Mouse (Mus musculus): ENCODE measurements around the gene Cyb5d1. TPM values are rescaled to one million over a fixed set of nuclear protein-coding genes. Genes with fewer than 3 reads are reported as not detected.

Gene Cyb5d1
- total and polyA plus RNA-seq, 2 experiments from 2014 or later, result 18.8 to 22.6 TPM

- DNase-seq (ENCODE audit: low spot score) (no peak), ATAC-seq (ENCODE audit: low FRiP score) (no peak)
- Histone ChIP-seq H3K9ac (replicated peaks; ENCODE audit: low read length, poor library complexity, severe bottlenecking) (0 out of 2 replicates have a peak overlapping the region, but pooled peaks have one; percentile 29), H3K27ac (ENCODE audit: low read depth, low read length) (no peak overlapping the region), H3K9me3 (ENCODE audit: low read length) (no peaks in the 10 kb centered on the region), H3K4me2 (ENCODE audit: low read depth, low read length, poor library complexity, severe bottlenecking) (no peak overlapping the region), H3K4me1 (ENCODE audit: insufficient read depth, low read length) (peaks cover 5% of the 10 kb centered on the region; the same call in 1 of the 2 replicates), H3K4me3 (ENCODE audit: low read depth, low read length) (no peak overlapping the region), H3K36me3 (ENCODE audit: insufficient read depth, low read length) (no peaks in the 10 kb centered on the region), H3K27me3 (ENCODE audit: insufficient read depth, low read length) (peaks cover 20% of the 10 kb centered on the region)
- WGBS, result 14% methylated on average over 25 of the region's 25 CpGs
- no peak for TF ChIP-seq CTCF (IDR thresholded peaks at IDR 0.05)
These were observed 25.9 kb upstream of the Cyb5d1 start for GRCm38 (mm10) chr11:69421131-69421977.

GRCm38 (mm10) chr11:69420554-69421000 lies 25.1 kb upstream of the Cyb5d1 start:
- H3K27me3 ChIP-seq (ENCODE audit: insufficient read depth, low read length), result peaks cover 20% of the 10 kb centered on the region
- H3K4me1 ChIP-seq (ENCODE audit: insufficient read depth, low read length), result peaks cover 5% of the 10 kb centered on the region; the same call in 1 of the 2 replicates
- H3K4me2 ChIP-seq (ENCODE audit: low read depth, low read length, poor library complexity, severe bottlenecking), result peak overlapping the region; percentile 94
- peak overlapping the region; percentile 71; the same call in 1 of the 2 replicates for H3K4me3 ChIP-seq (ENCODE audit: low read depth, low read length)
- no peak overlapping the region for H3K27ac ChIP-seq (ENCODE audit: low read depth, low read length)
- TF ChIP-seq CTCF (IDR thresholded peaks at IDR 0.05), result no peak
- H3K36me3 ChIP-seq (ENCODE audit: insufficient read depth, low read length), result no peaks in the 10 kb centered on the region
- H3K9me3 ChIP-seq (ENCODE audit: low read length), result no peaks in the 10 kb centered on the region
- 10% methylated on average over 10 of the region's 10 CpGs for WGBS
- H3K9ac ChIP-seq (replicated peaks; ENCODE audit: low read length, poor library complexity, severe bottlenecking), result no peak overlapping the region
- DNase-seq (ENCODE audit: low spot score) (no peak), ATAC-seq (ENCODE audit: low FRiP score) (no peak)

- DNase-seq (ENCODE audit: low spot score), result no peak
- Histone ChIP-seq H3K4me2 (ENCODE audit: low read depth, low read length, poor library complexity, severe bottlenecking) (peak overlapping the region; percentile 94), H3K9ac (replicated peaks; ENCODE audit: low read length, poor library complexity, severe bottlenecking) (0 out of 2 replicates have a peak overlapping the region, but pooled peaks have one; percentile 19), H3K36me3 (ENCODE audit: insufficient read depth, low read length) (no peaks in the 10 kb centered on the region), H3K4me3 (ENCODE audit: low read depth, low read length) (peak overlapping the region; percentile 71), H3K27me3 (ENCODE audit: insufficient read depth, low read length) (peaks cover 20% of the 10 kb centered on the region), H3K4me1 (ENCODE audit: insufficient read depth, low read length) (peaks cover 6% of the 10 kb centered on the region; the same call in 1 of the 2 replicates), H3K9me3 (ENCODE audit: low read length) (no peaks in the 10 kb centered on the region), H3K27ac (ENCODE audit: low read depth, low read length) (0 out of 2 replicates have a peak overlapping the region, but pooled peaks have one; percentile 57)
- ATAC-seq (ENCODE audit: low FRiP score), result no peak
- TF ChIP-seq CTCF (IDR thresholded peaks at IDR 0.05), result no peak
- WGBS, result 0% methylated on average over 26 of the region's 31 CpGs
These were observed 24.6 kb upstream of the Cyb5d1 start for GRCm38 (mm10) chr11:69419813-69420553.

GRCm38 (mm10) chr11:69419443-69419812 lies 24.0 kb upstream of the Cyb5d1 start:
- H3K27me3 ChIP-seq (ENCODE audit: insufficient read depth, low read length), result peaks cover 20% of the 10 kb centered on the region
- peak overlapping the region; percentile 57 for H3K27ac ChIP-seq (ENCODE audit: low read depth, low read length)
- H3K9ac ChIP-seq (replicated peaks; ENCODE audit: low read length, poor library complexity, severe bottlenecking), result no peak overlapping the region
- peak; percentile 74 for TF ChIP-seq CTCF (IDR thresholded peaks at IDR 0.05)
- peak overlapping the region; percentile 71 for H3K4me3 ChIP-seq (ENCODE audit: low read depth, low read length)
- ATAC-seq (ENCODE audit: low FRiP score) (peak; percentile 25; the same call in 1 of the 2 replicates), DNase-seq (ENCODE audit: low spot score) (peak; percentile 58)
- H3K4me1 ChIP-seq (ENCODE audit: insufficient read depth, low read length), result peaks cover 9% of the 10 kb centered on the region; the same call in 1 of the 2 replicates
- peak overlapping the region; percentile 94 for H3K4me2 ChIP-seq (ENCODE audit: low read depth, low read length, poor library complexity, severe bottlenecking)
- 1% methylated on average over 19 of the region's 19 CpGs for WGBS
- no peaks in the 10 kb centered on the region for H3K36me3 ChIP-seq (ENCODE audit: insufficient read depth, low read length)
- no peaks in the 10 kb centered on the region for H3K9me3 ChIP-seq (ENCODE audit: low read length)

- Histone ChIP-seq H3K9ac (replicated peaks; ENCODE audit: low read length, poor library complexity, severe bottlenecking) (peak overlapping the region; percentile 66), H3K36me3 (ENCODE audit: insufficient read depth, low read length) (no peaks in the 10 kb centered on the region), H3K4me2 (ENCODE audit: low read depth, low read length, poor library complexity, severe bottlenecking) (peak overlapping the region; percentile 94), H3K9me3 (ENCODE audit: low read length) (no peaks in the 10 kb centered on the region), H3K27me3 (ENCODE audit: insufficient read depth, low read length) (peaks cover 20% of the 10 kb centered on the region), H3K4me1 (ENCODE audit: insufficient read depth, low read length) (peaks cover 13% of the 10 kb centered on the region; the same call in 1 of the 2 replicates), H3K4me3 (ENCODE audit: low read depth, low read length) (peak overlapping the region; percentile 71), H3K27ac (ENCODE audit: low read depth, low read length) (peak overlapping the region; percentile 98)
- under 1% methylated on average over 45 of the region's 45 CpGs for WGBS
- ATAC-seq (ENCODE audit: low FRiP score), result peak; percentile 90
- TF ChIP-seq CTCF (IDR thresholded peaks at IDR 0.05), result no peak
- DNase-seq (ENCODE audit: low spot score), result peak; percentile 98
These were observed 23.3 kb upstream of the Cyb5d1 start for GRCm38 (mm10) chr11:69418481-69419442.

Data from midbrain, postnatal 0 days (tissue).